Mouse (Mus musculus): ENCODE data around the gene Myg1.

DNA sequence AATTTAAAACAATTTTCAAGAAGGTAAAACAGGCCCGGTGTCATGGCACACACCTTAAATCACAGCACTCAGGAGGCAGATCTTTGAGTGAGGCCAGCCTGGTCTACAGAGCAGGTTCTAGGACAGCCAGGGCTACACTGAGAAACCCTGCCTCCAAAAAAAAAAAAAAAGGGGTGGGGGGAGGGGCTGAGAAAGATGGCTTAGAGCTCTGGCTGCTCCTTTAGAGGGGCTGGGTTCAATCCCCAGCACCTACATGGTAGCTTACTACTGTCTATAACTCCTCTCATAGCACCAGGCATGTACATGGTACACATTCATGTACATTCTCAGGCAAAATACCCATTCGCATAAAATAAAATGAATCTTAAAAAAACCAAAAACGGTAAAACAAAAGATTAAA is 13.0 kb downstream of the Myg1 start:
- TF ChIP-seq POLR2A (IDR thresholded peaks at IDR 0.05; ENCODE audit: insufficient read depth, low read depth, low read length) (no peak), CTCF (IDR thresholded peaks at IDR 0.05; ENCODE audit: insufficient read depth, low read depth, low read length) (no peak)
